Mouse (Mus musculus): Measurements from ENCODE around the gene Rpp14. TPM values are rescaled to one million over a fixed set of nuclear protein-coding genes. Genes with fewer than 3 reads are reported as not detected.

Gene Rpp14
- polyA plus RNA-seq, 1 experiment from 2014 or later: 57.4 TPM

Other genes starting within 250 kb of the Rpp14 start
- gene Gm45521, start 123.1 kb upstream of the Rpp14 start, polyA plus RNA-seq (2014; fragmentation: Nextera tagmentation; extraction: Ambion mirVana): not detected in 2 replicates
- 0.28 and 0.38 TPM in 2 replicates for gene Dnase1l3, start 85.8 kb upstream of the Rpp14 start, polyA plus RNA-seq (2014; fragmentation: Nextera tagmentation; extraction: Ambion mirVana)
- gene Abhd6, start 77.5 kb upstream of the Rpp14 start, polyA plus RNA-seq (2014; fragmentation: Nextera tagmentation; extraction: Ambion mirVana): 20.3 and 25.6 TPM in 2 replicates
- gene Pxk, start 17.8 kb downstream of the Rpp14 start, polyA plus RNA-seq (2014; fragmentation: Nextera tagmentation; extraction: Ambion mirVana): 42.8 and 47.2 TPM in 2 replicates
- gene Pdhb, start 92.7 kb downstream of the Rpp14 start, polyA plus RNA-seq (2014; fragmentation: Nextera tagmentation; extraction: Ambion mirVana): 177 and 185 TPM in 2 replicates
- gene Kctd6, start 133.8 kb downstream of the Rpp14 start, polyA plus RNA-seq (2014; fragmentation: Nextera tagmentation; extraction: Ambion mirVana): 4.8 and 7.1 TPM in 2 replicates
- gene Acox2, start 179.0 kb downstream of the Rpp14 start, polyA plus RNA-seq (2014; fragmentation: Nextera tagmentation; extraction: Ambion mirVana): 0.34 TPM in 1 of 2 replicates, not detected in the other
- gene Fam107a, start 237.7 kb downstream of the Rpp14 start, polyA plus RNA-seq (2014; fragmentation: Nextera tagmentation; extraction: Ambion mirVana): 0.30 and 0.43 TPM in 2 replicates